Mouse (Mus musculus): Measurements from ENCODE around the gene Gm20388. TPM values are rescaled to one million over a fixed set of nuclear protein-coding genes. Genes with fewer than 3 reads are reported as not detected.

Gm20388 gene
- total and polyA plus RNA-seq, 2 experiments from 2014 or later, result 17.3 TPM; not detected in 1

GRCm38 (mm10) chr8:123774491-123774890 is 3863.8 kb downstream of the Gm20388 start:
- ATAC-seq (ENCODE audit: insufficient read depth, low read depth), result no peak

GRCm38 (mm10) chr8:123777319-123777718 is 3866.7 kb downstream of the Gm20388 start:
- no peak for TF ChIP-seq CTCF (IDR thresholded peaks at IDR 0.05; ENCODE audit: low read depth)
- Histone ChIP-seq H3K9me3 (replicated peaks; ENCODE audit: control insufficient read depth, low read length) (no peaks in the 10 kb centered on the region), H3K27ac (ENCODE audit: low read depth) (no peak overlapping the region), H3K9ac (replicated peaks; ENCODE audit: low read depth, low read length) (no peak overlapping the region), H3K4me2 (ENCODE audit: low read depth, low read length) (no peak overlapping the region), H3K36me3 (replicated peaks; ENCODE audit: control insufficient read depth, insufficient read depth, low read length) (no peaks in the 10 kb centered on the region), H3K4me3 (ENCODE audit: low read depth, low read length) (no peak overlapping the region), H3K4me1 (ENCODE audit: control insufficient read depth, insufficient read depth) (no peaks in the 10 kb centered on the region), H3K27me3 (ENCODE audit: control insufficient read depth, insufficient read depth, low read length) (no peaks in the 10 kb centered on the region)
- 49% methylated on average over 7 of the region's 7 CpGs for WGBS
- ATAC-seq (ENCODE audit: insufficient read depth, low read depth), result no peak
- DNase-seq (ENCODE audit: low spot score), result no peak

More at GRCm38 (mm10) chr8:123774491-123774890, 3863.8 kb downstream of the Gm20388 start:
- no peak for DNase-seq (ENCODE audit: low spot score)
- WGBS, result 96% methylated on average over 1 of the region's 1 CpGs
- Histone ChIP-seq H3K27me3 (ENCODE audit: control insufficient read depth, insufficient read depth, low read length) (no peaks in the 10 kb centered on the region), H3K4me2 (ENCODE audit: low read depth, low read length) (no peak overlapping the region), H3K27ac (ENCODE audit: low read depth) (no peak overlapping the region), H3K4me1 (ENCODE audit: control insufficient read depth, insufficient read depth) (no peaks in the 10 kb centered on the region), H3K9ac (replicated peaks; ENCODE audit: low read depth, low read length) (no peak overlapping the region), H3K36me3 (replicated peaks; ENCODE audit: control insufficient read depth, insufficient read depth, low read length) (no peaks in the 10 kb centered on the region), H3K9me3 (replicated peaks; ENCODE audit: control insufficient read depth, low read length) (no peaks in the 10 kb centered on the region), H3K4me3 (ENCODE audit: low read depth, low read length) (no peak overlapping the region)
- TF ChIP-seq CTCF (IDR thresholded peaks at IDR 0.05; ENCODE audit: low read depth) (no peak), EP300 (IDR thresholded peaks at IDR 0.05; ENCODE audit: low read depth) (no peak)

GRCm38 (mm10) chr8:123780471-123780870 is 3869.8 kb downstream of the Gm20388 start:
- Histone ChIP-seq H3K4me3 (ENCODE audit: low read depth, low read length) (no peak overlapping the region), H3K27ac (ENCODE audit: low read depth) (no peak overlapping the region), H3K9ac (replicated peaks; ENCODE audit: low read depth, low read length) (no peak overlapping the region), H3K4me1 (ENCODE audit: control insufficient read depth, insufficient read depth) (no peaks in the 10 kb centered on the region), H3K36me3 (replicated peaks; ENCODE audit: control insufficient read depth, insufficient read depth, low read length) (no peaks in the 10 kb centered on the region), H3K4me2 (ENCODE audit: low read depth, low read length) (no peak overlapping the region), H3K9me3 (replicated peaks; ENCODE audit: control insufficient read depth, low read length) (no peaks in the 10 kb centered on the region), H3K27me3 (ENCODE audit: control insufficient read depth, insufficient read depth, low read length) (no peaks in the 10 kb centered on the region)
- 47% methylated on average over 3 of the region's 3 CpGs for WGBS
- ATAC-seq (ENCODE audit: insufficient read depth, low read depth) (no peak), DNase-seq (ENCODE audit: low spot score) (no peak)
- TF ChIP-seq EP300 (IDR thresholded peaks at IDR 0.05; ENCODE audit: low read depth) (no peak), CTCF (IDR thresholded peaks at IDR 0.05; ENCODE audit: low read depth) (no peak)

- Histone ChIP-seq H3K4me2 (ENCODE audit: low read depth, low read length) (no peak overlapping the region), H3K9me3 (replicated peaks; ENCODE audit: control insufficient read depth, low read length) (no peaks in the 10 kb centered on the region), H3K27me3 (ENCODE audit: control insufficient read depth, insufficient read depth, low read length) (no peaks in the 10 kb centered on the region), H3K27ac (ENCODE audit: low read depth) (no peak overlapping the region), H3K4me3 (ENCODE audit: low read depth, low read length) (no peak overlapping the region), H3K4me1 (ENCODE audit: control insufficient read depth, insufficient read depth) (no peaks in the 10 kb centered on the region), H3K9ac (replicated peaks; ENCODE audit: low read depth, low read length) (no peak overlapping the region), H3K36me3 (replicated peaks; ENCODE audit: control insufficient read depth, insufficient read depth, low read length) (no peaks in the 10 kb centered on the region)
- 44% methylated on average over 8 of the region's 8 CpGs for WGBS
- TF ChIP-seq EP300 (IDR thresholded peaks at IDR 0.05; ENCODE audit: low read depth) (no peak), CTCF (IDR thresholded peaks at IDR 0.05; ENCODE audit: low read depth) (no peak)
- ATAC-seq (ENCODE audit: insufficient read depth, low read depth) (no peak), DNase-seq (ENCODE audit: low spot score) (no peak)
Measured at GRCm38 (mm10) chr8:123781256-123781655, 3870.6 kb downstream of the Gm20388 start.

GRCm38 (mm10) chr8:123783525-123784249 is 3873.0 kb downstream of the Gm20388 start:
- Histone ChIP-seq H3K9ac (replicated peaks; ENCODE audit: low read depth, low read length) (no peak overlapping the region), H3K4me2 (ENCODE audit: low read depth, low read length) (no peak overlapping the region), H3K36me3 (replicated peaks; ENCODE audit: control insufficient read depth, insufficient read depth, low read length) (no peaks in the 10 kb centered on the region), H3K27ac (ENCODE audit: low read depth) (no peak overlapping the region), H3K9me3 (replicated peaks; ENCODE audit: control insufficient read depth, low read length) (no peaks in the 10 kb centered on the region), H3K4me1 (ENCODE audit: control insufficient read depth, insufficient read depth) (no peaks in the 10 kb centered on the region), H3K27me3 (ENCODE audit: control insufficient read depth, insufficient read depth, low read length) (0 out of 2 replicates have a peak, but pooled peaks cover 5% of the 10 kb centered on the region), H3K4me3 (ENCODE audit: low read depth, low read length) (no peak overlapping the region)
- ATAC-seq (ENCODE audit: insufficient read depth, low read depth) (peak; percentile 84), DNase-seq (ENCODE audit: low spot score) (peak; percentile 85)
- WGBS, result 10% methylated on average over 6 of the region's 6 CpGs
- TF ChIP-seq CTCF (IDR thresholded peaks at IDR 0.05; ENCODE audit: low read depth) (peak; percentile 94), EP300 (IDR thresholded peaks at IDR 0.05; ENCODE audit: low read depth) (no peak)

GRCm38 (mm10) chr8:123786166-123786565 is 3875.5 kb downstream of the Gm20388 start:
- Histone ChIP-seq H3K36me3 (replicated peaks; ENCODE audit: control insufficient read depth, insufficient read depth, low read length) (no peaks in the 10 kb centered on the region), H3K4me2 (ENCODE audit: low read depth, low read length) (no peak overlapping the region), H3K4me1 (ENCODE audit: control insufficient read depth, insufficient read depth) (no peaks in the 10 kb centered on the region), H3K9ac (replicated peaks; ENCODE audit: low read depth, low read length) (no peak overlapping the region), H3K27ac (ENCODE audit: low read depth) (no peak overlapping the region), H3K9me3 (replicated peaks; ENCODE audit: control insufficient read depth, low read length) (no peaks in the 10 kb centered on the region), H3K4me3 (ENCODE audit: low read depth, low read length) (no peak overlapping the region), H3K27me3 (ENCODE audit: control insufficient read depth, insufficient read depth, low read length) (0 out of 2 replicates have a peak, but pooled peaks cover 5% of the 10 kb centered on the region)
- 68% methylated on average over 6 of the region's 6 CpGs for WGBS
- no peak for DNase-seq (ENCODE audit: low spot score)
- ATAC-seq (ENCODE audit: insufficient read depth, low read depth), result no peak
- TF ChIP-seq EP300 (IDR thresholded peaks at IDR 0.05; ENCODE audit: low read depth) (no peak), CTCF (IDR thresholded peaks at IDR 0.05; ENCODE audit: low read depth) (no peak)
